Mouse (Mus musculus): ENCODE data around the gene Mknk2. TPM values are rescaled to one million over a fixed set of nuclear protein-coding genes. Genes with fewer than 3 reads are reported as not detected.

Gene Mknk2
- polyA plus RNA-seq, 1 experiment from 2014 or later = 43.7 TPM

GRCm38 (mm10) chr10:80695186-80695585 is 17.3 kb upstream of the Mknk2 start:
- Histone ChIP-seq H3K4me2 (ENCODE audit: low read length) (no peak overlapping the region), H3K4me1 (ENCODE audit: control insufficient read depth, insufficient read depth, low read length) (peaks cover 6% of the 10 kb centered on the region), H3K36me3 (ENCODE audit: control insufficient read depth, insufficient read depth, low read length) (peaks cover 8% of the 10 kb centered on the region), H3K27ac (ENCODE audit: low read length) (no peak overlapping the region), H3K9ac (ENCODE audit: low read depth, low read length) (no peak overlapping the region), H3K27me3 (ENCODE audit: control insufficient read depth, insufficient read depth, low read depth, low read length) (no peaks in the 10 kb centered on the region), H3K9me3 (replicated peaks; ENCODE audit: control insufficient read depth, low read length, poor library complexity, severe bottlenecking) (no peaks in the 10 kb centered on the region), H3K4me3 (ENCODE audit: low read depth, low read length) (no peak overlapping the region)
- no peak for ATAC-seq
- 81% methylated on average over 2 of the region's 2 CpGs for WGBS

- peaks cover 17% of the 10 kb centered on the region for H3K36me3 ChIP-seq (ENCODE audit: control insufficient read depth, insufficient read depth, low read length)
- no peaks in the 10 kb centered on the region for H3K4me1 ChIP-seq (ENCODE audit: control insufficient read depth, insufficient read depth, low read length)
- H3K4me2 ChIP-seq (ENCODE audit: low read length) = no peak overlapping the region
- no peak overlapping the region for H3K27ac ChIP-seq (ENCODE audit: low read length)
- no peaks in the 10 kb centered on the region for H3K9me3 ChIP-seq (replicated peaks; ENCODE audit: control insufficient read depth, low read length, poor library complexity, severe bottlenecking)
- ATAC-seq = no peak
- 88% methylated on average over 13 of the region's 13 CpGs for WGBS
- no peak overlapping the region for H3K4me3 ChIP-seq (ENCODE audit: low read depth, low read length)
- H3K27me3 ChIP-seq (ENCODE audit: control insufficient read depth, insufficient read depth, low read depth, low read length) = no peaks in the 10 kb centered on the region
- no peak overlapping the region for H3K9ac ChIP-seq (ENCODE audit: low read depth, low read length)
Observed at GRCm38 (mm10) chr10:80694159-80694938, 16.4 kb upstream of the Mknk2 start.

- no peak for ATAC-seq
- Histone ChIP-seq H3K9ac (ENCODE audit: low read depth, low read length) (no peak overlapping the region), H3K4me2 (ENCODE audit: low read length) (no peak overlapping the region), H3K9me3 (replicated peaks; ENCODE audit: control insufficient read depth, low read length, poor library complexity, severe bottlenecking) (no peaks in the 10 kb centered on the region), H3K4me3 (ENCODE audit: low read depth, low read length) (no peak overlapping the region), H3K36me3 (ENCODE audit: control insufficient read depth, insufficient read depth, low read length) (peaks cover 19% of the 10 kb centered on the region), H3K27ac (ENCODE audit: low read length) (no peak overlapping the region), H3K27me3 (ENCODE audit: control insufficient read depth, insufficient read depth, low read depth, low read length) (no peaks in the 10 kb centered on the region), H3K4me1 (ENCODE audit: control insufficient read depth, insufficient read depth, low read length) (no peaks in the 10 kb centered on the region)
- WGBS = 89% methylated on average over 12 of the region's 12 CpGs
Observed at GRCm38 (mm10) chr10:80693401-80694045, 15.6 kb upstream of the Mknk2 start.

GRCm38 (mm10) chr10:80692249-80693165 is 14.6 kb upstream of the Mknk2 start:
- no peak for ATAC-seq
- no peak overlapping the region for H3K4me2 ChIP-seq (ENCODE audit: low read length)
- WGBS = 86% methylated on average over 14 of the region's 14 CpGs
- H3K4me3 ChIP-seq (ENCODE audit: low read depth, low read length) = no peak overlapping the region
- H3K4me1 ChIP-seq (ENCODE audit: control insufficient read depth, insufficient read depth, low read length) = no peaks in the 10 kb centered on the region
- no peaks in the 10 kb centered on the region for H3K9me3 ChIP-seq (replicated peaks; ENCODE audit: control insufficient read depth, low read length, poor library complexity, severe bottlenecking)
- H3K27ac ChIP-seq (ENCODE audit: low read length) = no peak overlapping the region
- no peak overlapping the region for H3K9ac ChIP-seq (ENCODE audit: low read depth, low read length)
- peaks cover 20% of the 10 kb centered on the region for H3K36me3 ChIP-seq (ENCODE audit: control insufficient read depth, insufficient read depth, low read length)
- H3K27me3 ChIP-seq (ENCODE audit: control insufficient read depth, insufficient read depth, low read depth, low read length) = no peaks in the 10 kb centered on the region

- no peak overlapping the region for H3K4me2 ChIP-seq (ENCODE audit: low read length)
- no peak overlapping the region for H3K27ac ChIP-seq (ENCODE audit: low read length)
- H3K4me1 ChIP-seq (ENCODE audit: control insufficient read depth, insufficient read depth, low read length) = no peaks in the 10 kb centered on the region
- peaks cover 40% of the 10 kb centered on the region for H3K36me3 ChIP-seq (ENCODE audit: control insufficient read depth, insufficient read depth, low read length)
- no peaks in the 10 kb centered on the region for H3K9me3 ChIP-seq (replicated peaks; ENCODE audit: control insufficient read depth, low read length, poor library complexity, severe bottlenecking)
- 39% methylated on average over 5 of the region's 5 CpGs for WGBS
- no peaks in the 10 kb centered on the region for H3K27me3 ChIP-seq (ENCODE audit: control insufficient read depth, insufficient read depth, low read depth, low read length)
- ATAC-seq = no peak
- no peak overlapping the region for H3K4me3 ChIP-seq (ENCODE audit: low read depth, low read length)
- no peak overlapping the region for H3K9ac ChIP-seq (ENCODE audit: low read depth, low read length)
Observed at GRCm38 (mm10) chr10:80687850-80688249, 9.9 kb upstream of the Mknk2 start.

GRCm38 (mm10) chr10:80686617-80687016 is 8.7 kb upstream of the Mknk2 start:
- Histone ChIP-seq H3K36me3 (ENCODE audit: control insufficient read depth, insufficient read depth, low read length) (peaks cover 40% of the 10 kb centered on the region), H3K9ac (ENCODE audit: low read depth, low read length) (no peak overlapping the region), H3K27ac (ENCODE audit: low read length) (no peak overlapping the region), H3K4me3 (ENCODE audit: low read depth, low read length) (no peak overlapping the region), H3K9me3 (replicated peaks; ENCODE audit: control insufficient read depth, low read length, poor library complexity, severe bottlenecking) (no peaks in the 10 kb centered on the region), H3K4me1 (ENCODE audit: control insufficient read depth, insufficient read depth, low read length) (no peaks in the 10 kb centered on the region), H3K4me2 (ENCODE audit: low read length) (no peak overlapping the region), H3K27me3 (ENCODE audit: control insufficient read depth, insufficient read depth, low read depth, low read length) (no peaks in the 10 kb centered on the region)
- ATAC-seq = no peak
- 98% methylated on average over 3 of the region's 3 CpGs for WGBS

- 95% methylated on average over 4 of the region's 4 CpGs for WGBS
- Histone ChIP-seq H3K36me3 (ENCODE audit: control insufficient read depth, insufficient read depth, low read length) (peaks cover 29% of the 10 kb centered on the region), H3K4me2 (ENCODE audit: low read length) (no peak overlapping the region)
Observed at GRCm38 (mm10) chr10:80684984-80685383, 7.1 kb upstream of the Mknk2 start.

GRCm38 (mm10) chr10:80684214-80684613 is 6.3 kb upstream of the Mknk2 start:
- peaks cover 22% of the 10 kb centered on the region for H3K36me3 ChIP-seq (ENCODE audit: control insufficient read depth, insufficient read depth, low read length)
- no peak for ATAC-seq
- no peaks in the 10 kb centered on the region for H3K4me1 ChIP-seq (ENCODE audit: control insufficient read depth, insufficient read depth, low read length)
- no peak overlapping the region for H3K27ac ChIP-seq (ENCODE audit: low read length)
- H3K9ac ChIP-seq (ENCODE audit: low read depth, low read length) = no peak overlapping the region
- no peaks in the 10 kb centered on the region for H3K9me3 ChIP-seq (replicated peaks; ENCODE audit: control insufficient read depth, low read length, poor library complexity, severe bottlenecking)
- H3K4me3 ChIP-seq (ENCODE audit: low read depth, low read length) = no peak overlapping the region
- H3K4me2 ChIP-seq (ENCODE audit: low read length) = no peak overlapping the region
- no peaks in the 10 kb centered on the region for H3K27me3 ChIP-seq (ENCODE audit: control insufficient read depth, insufficient read depth, low read depth, low read length)
- 60% methylated on average over 6 of the region's 6 CpGs for WGBS

More at GRCm38 (mm10) chr10:80684984-80685383, 7.1 kb upstream of the Mknk2 start:
- no peak overlapping the region for H3K27ac ChIP-seq (ENCODE audit: low read length)
- no peak for ATAC-seq
- no peak overlapping the region for H3K4me3 ChIP-seq (ENCODE audit: low read depth, low read length)
- H3K9me3 ChIP-seq (replicated peaks; ENCODE audit: control insufficient read depth, low read length, poor library complexity, severe bottlenecking) = no peaks in the 10 kb centered on the region
- H3K27me3 ChIP-seq (ENCODE audit: control insufficient read depth, insufficient read depth, low read depth, low read length) = no peaks in the 10 kb centered on the region
- H3K9ac ChIP-seq (ENCODE audit: low read depth, low read length) = no peak overlapping the region
- H3K4me1 ChIP-seq (ENCODE audit: control insufficient read depth, insufficient read depth, low read length) = no peaks in the 10 kb centered on the region

Measured in midbrain, embryonic 16.5 days (tissue).